Mouse (Mus musculus) neural tube, embryonic 13.5 days (tissue): Measurements from ENCODE around the gene Rtn4r. TPM values are rescaled to one million over a fixed set of nuclear protein-coding genes. Genes with fewer than 3 reads are reported as not detected.

Experiments
- ATAC-seq: fragments of 200-750 bp; cut with Nextera tagmentation; 2 replicates; pipeline ENCODE4 v1.8.0; 2017; ENCODE audit warnings: low read depth, mild to moderate bottlenecking, moderate TSS enrichment, moderate library complexity
- H3K27ac ChIP-seq: fragments of 300-500 bp; sonication (generic); replicated peaks from 2 replicates; pipeline ENCODE4 v1.5.1; 2015; ENCODE audit warnings: moderate library complexity, mild to moderate bottlenecking, inconsistent platforms
- H3K27me3 ChIP-seq: fragments of 300-500 bp; sonication (generic); 2 replicates; pipeline ENCODE4 v1.6.1; 2015; ENCODE audit warnings: mild to moderate bottlenecking, inconsistent platforms
- H3K36me3 ChIP-seq: fragments of 300-500 bp; sonication (generic); 2 replicates; pipeline ENCODE4 v1.6.1; 2015; ENCODE audit warnings: mild to moderate bottlenecking, inconsistent platforms
- H3K4me1 ChIP-seq: fragments of 300-500 bp; sonication (generic); replicated peaks from 2 replicates; pipeline ENCODE4 v1.6.1; 2015; ENCODE audit warnings: inconsistent platforms
- H3K4me2 ChIP-seq: fragments of 300-500 bp; sonication (generic); 2 replicates; pipeline ENCODE4 v1.6.1; 2015; ENCODE audit warnings: inconsistent platforms, mild to moderate bottlenecking, moderate library complexity
- H3K4me3 ChIP-seq: fragments of 300-500 bp; sonication (generic); 2 replicates; pipeline ENCODE4 v1.5.1; 2015; ENCODE audit warnings: mild to moderate bottlenecking, inconsistent platforms
- H3K9ac ChIP-seq: fragments of 300-500 bp; sonication (generic); 2 replicates; pipeline ENCODE4 v1.6.1; 2015; ENCODE audit warnings: moderate library complexity, mild to moderate bottlenecking, inconsistent platforms
- H3K9me3 ChIP-seq: fragments of 300-500 bp; sonication (generic); 2 replicates; pipeline ENCODE4 v1.6.1; 2016; ENCODE audit warnings: inconsistent platforms
- WGBS: fragments of 180-500 bp; shearing (Covaris S2); methylation state at CpG from one replicate; pipeline ENCODE4 v1.1.7; 2015; 5-methylcytosine and 5-hydroxymethylcytosine counted together
- polyA plus RNA-seq: library from polyadenylated mRNA; unstranded; fragments of >200 nt; fragmentation: Nextera tagmentation; extraction: Ambion mirVana; gene quantifications from 2 replicates; pipeline ENCODE4 v1.2.1, GENCODE M21; 2015

The Rtn4r gene
- polyA plus RNA-seq, 1 experiment from 2014 or later: 23.9 TPM

DNA sequence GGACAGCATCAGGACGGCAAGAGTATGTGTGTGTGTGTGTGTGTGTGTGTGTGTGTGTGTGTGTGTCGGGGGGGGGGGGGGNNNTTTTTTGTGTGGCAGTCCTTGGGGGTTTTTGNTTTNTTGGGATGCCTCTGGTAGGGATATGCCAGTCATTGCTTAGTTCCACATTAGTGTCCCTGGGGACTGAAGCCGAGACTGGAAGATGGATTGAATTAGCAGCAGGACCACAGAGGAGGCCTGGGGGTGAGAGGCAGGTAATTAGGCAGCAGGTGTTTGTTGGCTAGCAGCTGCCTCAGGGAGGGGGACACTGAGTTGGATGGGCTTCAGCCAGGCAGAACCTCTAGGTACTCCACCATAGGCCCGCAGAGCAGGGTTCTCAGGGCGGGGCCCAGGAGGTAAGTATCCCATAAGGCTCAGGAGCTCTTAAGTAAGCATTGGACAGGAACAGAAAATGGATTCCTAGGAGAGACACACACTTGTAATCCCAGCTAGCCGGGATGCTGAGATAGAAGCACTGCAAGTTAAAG is 18.0 kb downstream of the Rtn4r start:
- H3K9ac ChIP-seq: no peak overlapping the region
- WGBS: 58% methylated on average over 6 of the region's 6 CpGs
- ATAC-seq: no peak
- no peaks in the 10 kb centered on the region for H3K36me3 ChIP-seq
- no peak overlapping the region for H3K27ac ChIP-seq
- H3K4me3 ChIP-seq: no peak overlapping the region
- H3K9me3 ChIP-seq: no peaks in the 10 kb centered on the region
- no peaks in the 10 kb centered on the region for H3K27me3 ChIP-seq
- H3K4me2 ChIP-seq: no peak overlapping the region
- peaks cover 67% of the 10 kb centered on the region for H3K4me1 ChIP-seq

DNA sequence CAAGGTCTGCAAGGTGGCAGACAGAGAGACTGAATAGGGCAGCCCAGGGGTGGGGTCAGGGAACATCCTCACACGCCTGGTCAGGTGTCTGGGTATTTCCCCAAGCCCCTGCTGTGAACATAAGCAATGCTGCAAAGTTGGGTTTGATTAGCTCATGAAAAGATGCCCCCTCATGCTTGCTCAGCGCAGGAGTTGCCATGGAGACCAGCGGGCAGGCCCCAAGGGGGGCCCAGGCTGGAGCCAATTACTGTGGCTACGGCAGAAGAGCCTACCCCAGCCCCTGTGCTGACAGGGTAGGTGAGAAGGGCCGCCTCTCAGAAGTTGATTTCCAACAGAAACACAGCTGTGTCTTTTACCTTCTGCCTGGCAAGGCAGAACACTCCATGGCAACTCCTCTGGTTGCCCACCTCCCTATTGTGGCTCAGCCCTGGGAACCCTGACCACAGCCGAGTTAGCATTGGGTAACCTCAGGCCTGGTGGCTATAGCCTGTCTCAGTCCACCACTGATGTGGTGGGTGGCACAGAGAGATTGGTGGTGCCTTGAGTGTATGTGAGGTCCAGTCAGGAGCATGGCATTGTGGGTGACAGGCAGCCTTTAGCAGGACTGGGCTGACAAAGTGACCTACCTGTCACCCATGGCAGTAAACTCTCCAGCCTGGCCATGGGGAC is 20.9 kb downstream of the Rtn4r start:
- H3K9ac ChIP-seq: peak overlapping the region; percentile 26; the same call in 1 of the 2 replicates
- H3K27me3 ChIP-seq: no peaks in the 10 kb centered on the region
- H3K9me3 ChIP-seq: no peaks in the 10 kb centered on the region
- peak; percentile 78 for ATAC-seq
- peaks cover 91% of the 10 kb centered on the region for H3K4me1 ChIP-seq
- H3K27ac ChIP-seq: peak overlapping the region; percentile 72
- peaks cover 13% of the 10 kb centered on the region; the same call in 1 of the 2 replicates for H3K36me3 ChIP-seq
- no peak overlapping the region for H3K4me3 ChIP-seq
- 0 out of 2 replicates have a peak overlapping the region, but pooled peaks have one; percentile 7 for H3K4me2 ChIP-seq
- 10% methylated on average over 6 of the region's 6 CpGs for WGBS

DNA sequence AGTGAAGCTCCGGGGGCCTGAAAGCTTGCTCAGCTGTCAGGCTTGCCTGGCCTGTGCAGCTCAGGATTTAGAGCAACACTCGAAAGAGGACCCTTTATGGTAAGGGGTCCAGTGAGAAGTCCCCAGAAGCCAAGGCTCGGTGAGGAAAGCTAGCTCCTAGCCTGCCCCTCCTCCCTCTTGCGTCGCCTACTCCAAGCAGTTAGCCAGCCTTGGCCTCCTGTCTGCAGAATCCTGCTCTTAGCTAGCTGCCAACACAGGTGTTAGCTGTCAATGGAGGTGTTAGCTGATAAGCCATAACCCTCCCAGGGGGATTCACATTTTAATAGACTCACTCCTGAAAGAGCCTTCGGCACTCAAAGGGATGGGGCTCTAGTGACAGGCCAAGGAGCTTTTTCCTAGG is 21.8 kb downstream of the Rtn4r start:
- peaks cover 95% of the 10 kb centered on the region for H3K4me1 ChIP-seq

GRCm38 (mm10) chr16:18152189-18152588 is 24.7 kb downstream of the Rtn4r start:
- Histone ChIP-seq H3K36me3 (peaks cover 13% of the 10 kb centered on the region; the same call in 1 of the 2 replicates), H3K4me1 (peaks cover 95% of the 10 kb centered on the region)
- 92% methylated on average over 12 of the region's 12 CpGs for WGBS

More for the DNA sequence above, 21.8 kb downstream of the Rtn4r start:
- 53% methylated on average over 6 of the region's 6 CpGs for WGBS
- no peak for ATAC-seq
- Histone ChIP-seq H3K4me3 (no peak overlapping the region), H3K27me3 (no peaks in the 10 kb centered on the region), H3K9ac (peak overlapping the region; percentile 31; the same call in 1 of the 2 replicates), H3K27ac (peak overlapping the region; percentile 72; the same call in 1 of the 2 replicates), H3K4me2 (no peak overlapping the region), H3K36me3 (peaks cover 13% of the 10 kb centered on the region; the same call in 1 of the 2 replicates), H3K9me3 (no peaks in the 10 kb centered on the region)

DNA sequence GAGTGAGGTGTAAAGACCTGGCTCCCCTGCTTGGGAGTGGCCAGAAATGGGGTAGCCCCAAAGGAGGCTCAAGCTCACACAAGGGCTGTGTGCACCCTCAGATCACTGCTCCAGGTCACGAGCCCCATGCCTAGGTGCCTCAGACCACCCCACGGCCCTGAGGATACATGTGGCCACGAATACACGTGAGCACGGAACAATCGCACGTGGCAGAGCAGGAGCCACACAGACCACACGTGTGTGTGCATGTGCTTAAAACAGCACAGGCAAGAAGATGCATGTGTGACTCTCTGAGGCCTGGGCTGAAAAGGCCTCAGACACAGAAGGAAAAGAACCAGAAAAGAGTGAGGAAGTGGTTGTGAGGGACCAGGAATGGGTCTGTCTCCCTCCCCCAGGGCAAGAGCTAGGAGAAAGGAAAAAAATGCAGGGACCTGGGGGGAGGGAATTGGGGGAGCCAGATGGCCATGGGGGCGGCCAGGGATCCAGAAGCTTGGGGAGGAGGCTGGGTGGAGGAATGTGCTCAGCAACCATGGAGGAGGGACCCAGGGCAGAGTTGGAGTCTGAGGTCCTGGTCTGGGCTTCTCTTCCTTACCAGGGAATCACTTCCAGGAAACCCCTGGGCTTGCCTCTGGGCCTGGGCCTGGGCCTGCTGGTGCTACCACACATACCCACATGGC is 25.5 kb downstream of the Rtn4r start:
- 90% methylated on average over 9 of the region's 9 CpGs for whole genome bisulfite sequencing

More at GRCm38 (mm10) chr16:18152189-18152588, 24.7 kb downstream of the Rtn4r start:
- Histone ChIP-seq H3K4me2 (no peak overlapping the region), H3K9ac (no peak overlapping the region; the same call in 1 of the 2 replicates), H3K27me3 (no peaks in the 10 kb centered on the region), H3K27ac (peak overlapping the region; percentile 4; the same call in 1 of the 2 replicates), H3K4me3 (no peak overlapping the region), H3K9me3 (no peaks in the 10 kb centered on the region)
- ATAC-seq: no peak

DNA sequence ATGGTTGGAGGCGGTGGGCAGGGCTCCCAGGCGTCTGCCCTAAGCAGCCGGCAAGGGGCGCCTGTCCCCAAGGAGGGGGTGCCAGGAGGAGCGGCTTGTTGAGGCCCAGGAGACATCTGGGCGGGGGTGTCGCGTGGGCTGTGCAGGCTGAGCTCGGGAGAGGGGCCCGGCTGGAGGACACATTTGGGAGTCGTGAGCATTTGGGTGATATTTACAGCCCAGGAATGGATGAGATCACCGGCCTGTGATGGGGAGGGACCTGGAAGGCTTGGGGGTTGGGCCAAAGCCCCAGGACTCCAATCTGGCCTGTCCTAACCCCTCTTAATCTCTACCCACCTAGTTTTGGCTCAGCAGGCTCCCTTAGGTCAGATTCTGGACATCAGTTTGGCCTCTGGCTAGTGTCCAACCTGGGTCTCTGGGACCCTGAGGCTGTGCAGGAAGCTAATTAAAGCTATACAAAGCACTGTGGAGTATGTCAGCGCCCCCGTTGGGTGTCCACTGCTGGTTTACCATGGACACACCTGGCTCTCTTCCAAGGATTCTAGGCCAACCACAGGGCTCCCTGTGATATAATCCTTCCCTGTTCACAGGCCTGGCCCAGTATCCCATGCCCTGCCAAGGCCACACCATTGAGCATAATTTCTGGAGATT is 27.2 kb downstream of the Rtn4r start:
- Histone ChIP-seq H3K9ac (peak overlapping the region; percentile 38; the same call in 1 of the 2 replicates), H3K27ac (peak overlapping the region; percentile 89), H3K27me3 (no peaks in the 10 kb centered on the region), H3K36me3 (peaks cover 13% of the 10 kb centered on the region; the same call in 1 of the 2 replicates), H3K9me3 (no peaks in the 10 kb centered on the region), H3K4me3 (no peak overlapping the region), H3K4me1 (peaks cover 79% of the 10 kb centered on the region), H3K4me2 (no peak overlapping the region)
- WGBS: 28% methylated on average over 14 of the region's 14 CpGs
- peak; percentile 18; the same call in 1 of the 2 replicates for ATAC-seq

More for the DNA sequence above, 25.5 kb downstream of the Rtn4r start:
- Histone ChIP-seq H3K9ac (no peak overlapping the region), H3K36me3 (peaks cover 13% of the 10 kb centered on the region; the same call in 1 of the 2 replicates), H3K9me3 (no peaks in the 10 kb centered on the region), H3K4me3 (no peak overlapping the region), H3K4me2 (no peak overlapping the region), H3K27me3 (no peaks in the 10 kb centered on the region), H3K4me1 (peaks cover 93% of the 10 kb centered on the region), H3K27ac (no peak overlapping the region)
- no peak for ATAC-seq

GRCm38 (mm10) chr16:18156579-18157350 is 29.3 kb downstream of the Rtn4r start:
- Histone ChIP-seq H3K9ac (peak overlapping the region; percentile 43; the same call in 1 of the 2 replicates), H3K4me1 (peaks cover 79% of the 10 kb centered on the region)
- peak; percentile 57 for ATAC-seq

DNA sequence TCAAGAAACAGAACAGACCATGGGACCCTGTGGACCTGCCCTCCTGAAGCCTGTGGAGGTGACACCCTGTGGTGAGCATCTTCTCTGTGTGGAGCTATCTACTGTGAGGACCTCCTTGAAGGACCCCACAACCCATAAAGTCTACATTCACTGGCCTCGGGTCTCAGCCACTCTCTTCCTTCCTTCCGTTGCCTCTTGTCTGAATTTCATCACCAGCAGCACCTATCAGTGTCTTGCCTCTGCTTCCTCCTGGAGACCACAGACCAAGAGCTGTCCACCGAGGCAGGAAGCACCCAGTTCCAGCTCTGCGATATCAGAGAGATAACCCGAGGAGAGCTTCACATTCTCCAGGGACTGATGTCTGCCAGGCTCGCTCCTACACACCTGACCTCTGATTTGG is 31.8 kb downstream of the Rtn4r start:
- no peaks in the 10 kb centered on the region for H3K36me3 ChIP-seq
- H3K27ac ChIP-seq: no peak overlapping the region
- no peak overlapping the region for H3K4me2 ChIP-seq
- H3K27me3 ChIP-seq: no peaks in the 10 kb centered on the region
- H3K9me3 ChIP-seq: no peaks in the 10 kb centered on the region
- no peak overlapping the region for H3K9ac ChIP-seq
- peaks cover 80% of the 10 kb centered on the region for H3K4me1 ChIP-seq
- no peak overlapping the region for H3K4me3 ChIP-seq
- 93% methylated on average over 6 of the region's 6 CpGs for WGBS
- no peak for ATAC-seq

More at GRCm38 (mm10) chr16:18156579-18157350, 29.3 kb downstream of the Rtn4r start:
- Histone ChIP-seq H3K27ac (peak overlapping the region; percentile 89), H3K4me2 (no peak overlapping the region), H3K9me3 (no peaks in the 10 kb centered on the region), H3K36me3 (0 out of 2 replicates have a peak, but pooled peaks cover 5% of the 10 kb centered on the region), H3K4me3 (no peak overlapping the region), H3K27me3 (no peaks in the 10 kb centered on the region)
- WGBS: 16% methylated on average over 12 of the region's 12 CpGs

- Histone ChIP-seq H3K27me3 (no peaks in the 10 kb centered on the region), H3K9ac (no peak overlapping the region), H3K4me2 (no peak overlapping the region), H3K27ac (no peak overlapping the region), H3K36me3 (no peaks in the 10 kb centered on the region), H3K4me3 (no peak overlapping the region), H3K4me1 (peaks cover 80% of the 10 kb centered on the region), H3K9me3 (no peaks in the 10 kb centered on the region)
- ATAC-seq: no peak
- 52% methylated on average over 1 of the region's 1 CpGs for WGBS
These were observed 32.3 kb downstream of the Rtn4r start for GRCm38 (mm10) chr16:18159778-18160177.

GRCm38 (mm10) chr16:18160514-18160913 is 33.1 kb downstream of the Rtn4r start:
- Histone ChIP-seq H3K9me3 (no peaks in the 10 kb centered on the region), H3K36me3 (no peaks in the 10 kb centered on the region), H3K27me3 (no peaks in the 10 kb centered on the region), H3K4me3 (no peak overlapping the region), H3K9ac (no peak overlapping the region), H3K4me2 (no peak overlapping the region), H3K27ac (0 out of 2 replicates have a peak overlapping the region, but pooled peaks have one; percentile 4), H3K4me1 (peaks cover 80% of the 10 kb centered on the region)
- ATAC-seq: no peak
- 48% methylated on average over 7 of the region's 7 CpGs for WGBS

DNA sequence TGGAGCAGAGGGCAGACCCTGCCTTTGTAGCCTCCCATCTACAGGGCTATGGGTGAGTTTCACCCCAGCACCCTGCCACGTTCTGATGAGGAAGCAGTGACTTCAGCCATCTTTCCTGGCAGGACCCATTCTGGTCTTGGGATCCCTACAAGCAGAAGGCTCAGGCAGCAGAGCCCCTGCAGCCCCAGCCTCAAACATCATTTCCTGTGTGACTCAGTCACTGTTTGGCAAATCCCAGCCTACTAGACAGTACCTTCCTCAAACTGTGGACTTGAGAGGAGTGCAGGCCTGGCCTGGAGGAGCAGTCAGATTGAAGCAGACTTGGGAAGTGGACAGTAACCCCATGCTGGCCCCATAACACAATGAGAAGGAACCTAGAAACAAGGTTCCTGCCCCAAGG is 33.7 kb downstream of the Rtn4r start:
- WGBS: 69% methylated on average over 1 of the region's 1 CpGs
- ATAC-seq: no peak
- H3K4me1 ChIP-seq: peaks cover 80% of the 10 kb centered on the region

More for the DNA sequence above, 33.7 kb downstream of the Rtn4r start:
- no peaks in the 10 kb centered on the region for H3K9me3 ChIP-seq
- no peaks in the 10 kb centered on the region for H3K27me3 ChIP-seq
- H3K4me3 ChIP-seq: no peak overlapping the region
- H3K4me2 ChIP-seq: no peak overlapping the region
- H3K36me3 ChIP-seq: no peaks in the 10 kb centered on the region
- H3K27ac ChIP-seq: no peak overlapping the region
- H3K9ac ChIP-seq: no peak overlapping the region
